Mouse (Mus musculus) testis, postnatal 14 days (tissue): ENCODE data around the gene Gm49403.
"Not testable (repeated sequence)": the region's sequence is repeated elsewhere in the genome, so short reads cannot be mapped to it uniquely, and the experiment has no call there.

Source experiments
- DNase-seq: peaks from one replicate; pipeline ENCODE4 v3.0.0; 2021; ENCODE audit warnings: low spot score

Gene Gm49403

DNA sequence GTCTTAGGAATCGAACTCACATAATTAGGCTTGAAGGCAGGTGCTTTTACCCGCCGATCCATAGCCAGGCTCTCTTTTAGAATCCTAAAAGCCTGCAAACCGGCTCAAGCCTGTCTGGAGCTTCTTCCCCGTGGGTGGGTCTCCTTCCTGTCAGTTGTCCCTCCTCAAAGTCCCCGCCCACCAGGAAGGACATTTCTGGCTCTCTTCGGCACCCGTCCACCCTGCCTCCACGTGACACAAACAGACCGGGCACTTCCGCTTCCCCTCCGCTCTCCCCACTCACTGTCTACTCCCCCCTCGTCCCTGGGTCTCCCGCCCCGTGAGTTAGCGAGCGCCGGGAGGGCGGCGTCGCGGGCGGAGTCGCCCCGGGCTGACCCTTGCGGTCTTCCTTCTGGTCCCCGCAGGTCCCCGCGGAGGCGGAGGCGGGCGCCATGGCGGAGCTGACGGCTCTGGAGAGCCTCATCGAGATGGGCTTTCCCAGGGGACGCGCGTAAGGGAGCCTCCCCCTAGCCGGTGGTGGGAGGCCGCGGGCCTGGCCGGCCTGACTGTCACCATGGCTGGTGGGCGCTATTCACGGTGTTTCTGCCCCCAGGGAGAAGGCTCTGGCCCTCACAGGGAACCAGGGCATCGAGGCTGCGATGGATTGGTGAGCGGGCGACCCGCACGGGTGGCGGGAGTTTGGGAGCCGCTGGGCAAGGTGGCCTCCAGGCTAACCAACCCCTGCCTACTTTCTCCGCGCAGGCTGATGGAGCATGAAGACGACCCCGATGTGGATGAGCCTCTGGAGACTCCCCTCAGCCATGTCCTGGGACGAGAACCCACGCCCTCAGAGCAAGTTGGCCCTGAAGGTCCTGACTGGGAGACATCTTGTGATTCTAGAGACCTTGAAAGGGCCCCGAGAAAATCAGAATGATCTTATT, 12.2 kb upstream of the Gm49403 start, which contains the start of gene Ubxn1:
Gene Ubxn1, plus strand, starts transcription at position 230 of the 920 bp plus-strand sequence.
- DNase-seq: peak; percentile 97

DNA sequence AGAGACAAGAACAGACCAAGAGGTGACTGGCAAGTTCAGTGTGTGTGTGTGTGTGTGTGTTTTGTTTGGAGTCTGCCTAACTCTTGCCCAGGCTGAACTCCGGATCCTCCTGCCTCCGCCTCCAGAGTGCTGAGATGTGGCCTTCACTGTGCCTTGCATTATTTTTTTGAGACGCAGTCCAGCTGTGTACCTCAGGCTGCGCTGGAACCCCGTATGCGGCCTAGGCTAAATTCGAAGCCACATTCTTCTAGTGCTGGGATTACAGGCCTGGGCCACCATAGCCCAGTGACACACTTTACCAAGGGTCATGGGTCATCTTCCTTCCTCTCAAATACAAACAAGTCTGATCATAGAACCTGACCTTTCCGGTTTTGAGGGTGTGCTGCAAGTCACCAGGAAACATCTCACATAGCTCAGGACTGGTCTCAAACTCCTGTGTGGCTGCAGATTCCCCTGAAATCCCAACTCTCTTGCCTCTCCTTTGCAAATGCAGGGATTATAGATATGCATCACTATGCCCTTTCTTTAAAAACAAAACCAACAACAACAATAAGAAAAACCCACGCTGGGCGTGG, 11.4 kb upstream of the Gm49403 start:
- no peak for DNase-seq

- DNase-seq: no peak
Observed at GRCm38 (mm10) chr19:8875031-8875430, 8.7 kb upstream of the Gm49403 start.

GRCm38 (mm10) chr19:8880311-8881033, 3.3 kb upstream of the Gm49403 start, which contains the start of gene Uqcc3:
TSS of gene Uqcc3 (minus strand) at chr19:8880923.
- peak; percentile 88 for DNase-seq

GRCm38 (mm10) chr19:8881034-8881392, 2.7 kb upstream of the Gm49403 start:
- DNase-seq: no peak

DNA sequence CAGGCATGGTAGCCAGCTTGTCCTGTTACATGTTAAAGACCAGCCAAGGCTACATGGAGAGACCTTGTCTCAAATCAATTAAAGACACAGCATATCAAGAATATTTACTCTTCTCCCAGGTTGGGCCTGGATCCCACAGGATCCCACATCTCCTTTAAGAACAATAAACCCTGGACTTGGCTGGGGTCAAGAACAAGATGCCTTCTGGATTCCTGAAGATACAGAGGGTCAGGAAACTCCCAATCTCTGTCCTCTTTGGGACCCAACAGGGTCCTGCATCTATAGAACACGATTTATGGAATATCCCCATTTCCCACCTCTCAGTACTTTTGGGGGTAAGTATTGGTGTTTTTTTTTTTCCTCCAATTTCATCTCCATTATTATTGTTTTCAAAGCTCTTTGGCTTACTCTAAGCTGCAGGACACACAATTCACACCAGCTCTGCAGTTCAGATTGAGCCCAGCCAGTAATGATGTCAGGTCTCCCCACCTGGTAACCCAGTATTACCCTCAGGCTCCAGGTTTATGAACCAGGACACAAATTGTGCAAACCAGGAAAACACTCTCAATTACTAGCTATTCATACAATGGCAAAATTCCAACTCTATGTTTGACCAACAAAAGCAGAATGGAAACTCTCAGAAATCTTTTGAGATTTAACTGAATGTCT, 3.3 kb downstream of the Gm49403 start:
- DNase-seq: no peak

DNA sequence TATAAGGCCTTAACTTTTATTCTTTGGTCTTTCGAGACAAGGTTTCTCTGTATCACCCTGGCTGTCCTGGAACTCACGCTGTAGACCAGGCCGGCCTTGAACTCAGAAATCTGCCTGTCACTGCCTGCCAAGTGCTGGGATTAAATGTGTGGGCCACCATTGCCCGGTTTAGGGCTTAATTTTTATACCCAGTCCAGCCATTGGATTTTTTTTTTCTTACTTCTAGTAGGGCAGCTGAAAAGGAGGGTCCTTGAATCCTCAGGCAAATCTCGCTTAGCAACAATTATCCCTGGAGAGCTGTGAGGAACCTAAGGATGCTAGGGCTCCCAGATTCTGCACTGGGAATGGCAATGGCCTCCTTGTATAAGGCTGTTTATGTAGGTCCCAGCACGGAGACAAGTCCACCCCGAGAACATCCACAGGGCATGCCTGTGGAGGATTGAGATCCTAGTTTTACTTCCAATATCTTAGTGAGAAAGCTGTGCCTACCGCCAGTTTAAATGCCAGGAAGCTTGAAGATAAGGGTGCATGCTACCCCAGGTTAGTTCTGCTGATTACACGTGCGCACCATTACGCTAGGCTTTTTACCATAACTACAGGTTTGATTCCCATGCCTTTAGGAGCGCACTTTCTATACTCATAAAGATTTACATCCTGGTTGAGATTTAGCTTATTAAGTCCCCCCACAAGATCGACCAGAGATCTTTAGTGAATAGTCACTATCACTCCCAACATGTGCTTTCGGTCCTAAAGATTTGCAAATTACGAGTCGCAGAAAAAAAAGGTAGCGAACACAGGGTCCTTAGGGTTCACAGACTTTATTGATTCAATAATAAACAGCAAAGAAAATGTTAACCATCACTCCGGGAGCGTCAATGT, 4.1 kb downstream of the Gm49403 start:
- DNase-seq: no peak

- DNase-seq: peak; percentile 95
Observed at GRCm38 (mm10) chr19:8888511-8889385, 5.0 kb downstream of the Gm49403 start, which contains the start of the genes 1810009A15Rik and Gm49416. TSS of gene 1810009A15Rik (plus strand) at chr19:8888853. TSS of gene Gm49416 (plus strand) at chr19:8888926.

- peak; percentile 87 for DNase-seq
Observed at GRCm38 (mm10) chr19:8892829-8893766, 9.4 kb downstream of the Gm49403 start, which contains the start of gene Ints5. TSS of gene Ints5 (plus strand) at chr19:8893005.

DNA sequence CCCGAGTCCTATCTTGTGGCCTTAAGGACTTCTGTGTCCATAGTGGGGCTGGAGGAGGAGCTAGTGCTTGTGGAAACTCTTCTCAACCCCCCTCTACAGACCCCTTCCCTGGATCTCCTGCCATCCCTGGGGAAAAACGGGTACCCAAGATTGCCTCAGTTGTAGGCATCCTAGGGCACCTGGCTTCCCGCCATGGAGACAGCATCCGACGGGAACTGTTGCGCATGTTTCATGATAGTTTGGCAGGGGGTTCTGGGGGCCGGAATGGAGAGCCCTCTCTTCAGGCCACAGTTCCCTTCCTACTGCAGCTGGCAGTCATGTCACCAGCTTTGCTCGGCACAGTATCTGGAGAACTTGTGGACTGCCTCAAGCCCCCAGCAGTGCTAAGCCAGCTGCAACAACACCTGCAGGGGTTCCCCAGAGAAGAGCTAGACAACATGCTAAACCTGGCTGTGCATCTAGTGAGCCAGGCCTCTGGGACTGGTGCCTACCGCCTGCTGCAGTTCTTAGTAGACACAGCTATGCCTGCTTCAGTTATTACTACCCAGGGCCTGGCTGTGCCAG, 11.7 kb downstream of the Gm49403 start:
- no peak for DNase-seq

DNA sequence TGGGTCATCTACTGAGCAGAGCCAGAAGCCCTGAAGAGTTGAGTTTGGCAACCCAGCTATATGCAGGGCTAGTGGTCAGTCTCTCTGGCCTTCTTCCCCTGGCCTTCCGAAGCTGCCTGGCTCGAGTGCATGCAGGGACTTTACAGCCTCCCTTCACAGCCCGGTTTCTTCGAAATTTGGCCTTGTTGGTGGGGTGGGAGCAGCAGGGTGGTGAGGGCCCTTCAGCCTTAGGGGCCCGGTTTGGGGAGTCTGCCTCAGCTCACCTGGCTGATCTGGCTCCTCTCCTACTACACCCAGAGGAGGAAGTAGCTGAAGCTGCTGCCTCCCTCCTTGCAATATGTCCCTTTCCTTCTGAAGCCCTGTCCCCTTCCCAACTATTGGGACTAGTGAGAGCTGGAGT, 12.5 kb downstream of the Gm49403 start:
- not testable (repeated sequence) for DNase-seq

DNA sequence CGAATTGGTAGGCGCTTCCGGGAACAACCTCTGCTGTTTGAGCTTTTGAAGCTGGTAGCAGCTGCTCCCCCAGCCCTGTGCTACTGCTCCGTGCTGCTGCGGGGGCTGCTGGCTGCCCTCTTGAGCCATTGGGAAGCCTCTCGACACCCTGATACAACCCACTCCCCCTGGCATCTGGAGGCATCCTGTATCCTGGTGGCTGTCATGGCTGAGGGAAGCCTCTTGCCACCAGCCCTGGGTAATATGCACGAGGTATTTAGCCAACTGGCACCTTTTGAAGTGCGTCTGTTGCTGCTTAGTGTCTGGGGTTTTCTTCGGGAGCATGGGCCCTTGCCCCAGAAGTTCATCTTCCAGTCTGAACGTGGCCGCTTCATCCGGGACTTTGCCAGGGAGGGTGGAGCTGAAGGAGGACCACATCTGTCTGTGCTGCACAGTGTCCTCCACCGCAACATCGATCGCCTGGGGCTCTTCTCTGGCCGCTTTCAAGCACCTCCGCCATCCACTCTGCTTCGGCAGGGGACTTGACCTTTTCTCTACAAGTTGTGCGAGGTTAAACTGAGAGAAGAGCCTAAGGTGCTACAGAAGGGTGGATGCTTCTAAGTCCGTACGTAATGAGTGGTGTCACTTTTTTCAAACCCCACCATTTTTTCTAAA, 13.6 kb downstream of the Gm49403 start:
- peak; percentile 60 for DNase-seq

GRCm38 (mm10) chr19:8897865-8898495, 14.2 kb downstream of the Gm49403 start, which contains the start of gene Ganab:
TSS of gene Ganab (plus strand) at chr19:8898071.
- peak; percentile 97 for DNase-seq

- no peak for DNase-seq
Observed at GRCm38 (mm10) chr19:8898576-8898975, 14.8 kb downstream of the Gm49403 start.

GRCm38 (mm10) chr19:8899079-8899478, 15.3 kb downstream of the Gm49403 start:
- no peak for DNase-seq

DNA sequence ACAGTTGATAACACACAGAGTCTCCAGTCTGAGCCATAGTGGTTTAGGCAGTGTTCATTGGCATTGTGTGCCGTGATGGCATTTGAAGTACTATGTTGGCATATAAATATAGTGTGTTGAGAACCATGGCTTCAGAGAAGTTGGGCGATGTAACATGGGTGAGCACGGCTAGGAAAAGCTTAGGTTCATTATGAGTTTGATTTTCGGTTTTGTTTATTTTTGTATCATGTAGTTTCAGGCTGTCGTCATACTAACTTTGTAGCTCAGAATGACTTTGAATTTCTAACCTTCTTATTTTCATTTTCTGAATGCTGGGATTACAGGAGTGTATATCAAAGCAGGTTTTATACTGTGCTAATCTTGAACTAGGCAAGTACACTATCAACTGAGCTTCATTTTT, 19.7 kb downstream of the Gm49403 start:
- DNase-seq: no peak

GRCm38 (mm10) chr19:8908531-8908930, 24.8 kb downstream of the Gm49403 start:
- no peak for DNase-seq
